Mouse (Mus musculus) stomach, postnatal 0 days (tissue): ENCODE results near the gene Epsti1.

Experiments
- CTCF ChIP-seq: IDR thresholded peaks from 2 replicates; pipeline ENCODE4 v1.5.1; 2016; ENCODE audit warnings: antibody characterized with exemption, low read depth, mild to moderate bottlenecking, moderate library complexity
- EP300 ChIP-seq: optimal IDR thresholded peaks from 2 replicates; pipeline ENCODE3; 2016; ENCODE audit warnings: antibody characterized with exemption

- TF ChIP-seq CTCF, result no peak
- TF ChIP-seq EP300, result no peak
Measured at GRCm38 (mm10) chr14:77961741-77962140, 57.7 kb downstream of the Epsti1 start.
